Mouse (Mus musculus): ENCODE measurements at regions not wholly inside any gene's neighbourhood (a gene's known extent, or its start where the extent isn't known, plus 50 kb on each side); places are given as distances from the start of the nearest gene placed in this dataset.

GRCm38 (mm10) chr2:78048030-78048705, 102.0 kb upstream of the Cwc22 start:
- Histone ChIP-seq H3K27ac (ENCODE audit: control insufficient read depth, low read depth, low read length) (no peak overlapping the region), H3K9ac (ENCODE audit: control insufficient read depth, low read depth, low read length, poor library complexity, severe bottlenecking) (no peak overlapping the region), H3K4me3 (ENCODE audit: control insufficient read depth in 1 of 2, insufficient read depth in 1 of 2, low read depth in 2 of 2, low read length in 2 of 2) (peak overlapping the region in 1 of 2 experiments; percentile 19; a peak in 2 of 4 replicates), H3K36me3 (ENCODE audit: control insufficient read depth in 1 of 2, insufficient read depth in 2 of 2, low read length in 2 of 2) (peaks cover 0 to 2% of the 10 kb centered on the region in 2 experiments; a peak in 1 of 4 replicates), H3K27me3 (ENCODE audit: control insufficient read depth in 1 of 2, insufficient read depth in 2 of 2, low read length in 2 of 2) (no peaks in the 10 kb centered on the region; a peak in 1 of 4 replicates), H3K4me1 (ENCODE audit: control insufficient read depth in 1 of 2, insufficient read depth in 2 of 2, low read length in 2 of 2) (no peaks in the 10 kb centered on the region; a peak in 1 of 4 replicates), H3K79me2 (ENCODE audit: control insufficient read depth, insufficient read depth, low read length, poor library complexity) (no peaks in the 10 kb centered on the region), H3K9me3 (replicated peaks; ENCODE audit: insufficient read depth, low read length) (no peaks in the 10 kb centered on the region)
- peak; percentile 65 for DNase-seq (ENCODE audit: low read depth, low spot score)
- TF ChIP-seq MXI1 (IDR thresholded peaks at IDR 0.05; ENCODE audit: low read depth, low read length), result no peak
- TF ChIP-seq USF2 (IDR thresholded peaks at IDR 0.05; ENCODE audit: borderline replicate concordance in 1 of 2, insufficient read depth in 1 of 2, low read depth in 1 of 2, low read length in 2 of 2), result no peak
- peak; percentile 22 to 70 (median 58); a peak in 5 of 6 replicates for TF ChIP-seq CTCF (IDR thresholded peaks at IDR 0.05 in 2 of 3, conservative IDR thresholded peaks at IDR 0.05 in 1 of 3; ENCODE audit: control insufficient read depth in 1 of 3, insufficient read depth in 1 of 3, low read depth in 2 of 3, low read length in 3 of 3, poor library complexity in 1 of 3, severe bottlenecking in 1 of 3)
- peak; percentile 75 for TF ChIP-seq ZC3H11A (IDR thresholded peaks at IDR 0.05; ENCODE audit: low read depth, low read length)
- TF ChIP-seq POLR2A (IDR thresholded peaks at IDR 0.05; ENCODE audit: control insufficient read depth in 1 of 2, insufficient read depth in 1 of 2, low read depth in 1 of 2, low read length in 2 of 2, poor library complexity in 1 of 2), result no peak
- no peak for TF ChIP-seq TBP (IDR thresholded peaks at IDR 0.05; ENCODE audit: low read depth, low read length)
- no peak for TF ChIP-seq CHD2 (IDR thresholded peaks at IDR 0.05; ENCODE audit: low read length)
- TF ChIP-seq ETS1 (IDR thresholded peaks at IDR 0.05; ENCODE audit: low read depth, low read length), result no peak
- TF ChIP-seq TAL1 (IDR thresholded peaks at IDR 0.05; ENCODE audit: low read length), result no peak
- TF ChIP-seq EP300 (IDR thresholded peaks at IDR 0.05; ENCODE audit: low read depth in 1 of 2, low read length in 2 of 2), result no peak
- no peak for TF ChIP-seq ZMIZ1 (IDR thresholded peaks at IDR 0.05; ENCODE audit: low read depth, low read length)
- peak; percentile 89 for TF ChIP-seq RAD21 (IDR thresholded peaks at IDR 0.05; ENCODE audit: low read depth, low read length)
- no peak for TF ChIP-seq GABPA (IDR thresholded peaks at IDR 0.05; ENCODE audit: low read depth, low read length)
- TF ChIP-seq KAT2A (conservative IDR thresholded peaks at IDR 0.05; ENCODE audit: low read depth, low read length), result no peak
- no peak for TF ChIP-seq USF1 (IDR thresholded peaks at IDR 0.05; ENCODE audit: low read depth, low read length)
- no peak for TF ChIP-seq ZNF384 (IDR thresholded peaks at IDR 0.05; ENCODE audit: low read depth, low read length)
- TF ChIP-seq SMC3 (IDR thresholded peaks at IDR 0.05; ENCODE audit: low read depth, low read length), result peak; percentile 59
- TF ChIP-seq RCOR1 (IDR thresholded peaks at IDR 0.05; ENCODE audit: low read depth, low read length), result no peak
- TF ChIP-seq POLR2AphosphoS5 (IDR thresholded peaks at IDR 0.05; ENCODE audit: borderline replicate concordance, low read depth, low read length), result no peak
- no peak for TF ChIP-seq MAFK (IDR thresholded peaks at IDR 0.05; ENCODE audit: borderline replicate concordance, low read depth, low read length)
- peak; percentile 34; the same call in 1 of the 2 replicates for TF ChIP-seq SIN3A (IDR thresholded peaks at IDR 0.05; ENCODE audit: low read length)
- TF ChIP-seq TCF12 (IDR thresholded peaks at IDR 0.05; ENCODE audit: low read depth, low read length), result no peak
